Mouse (Mus musculus) urinary bladder, postnatal 4 days (tissue): ENCODE measurements at regions not wholly inside any gene's neighbourhood (a gene's known extent, or its start where the extent isn't known, plus 50 kb on each side); places are given as distances from the start of the nearest gene placed in this dataset.

Source experiments
- DNase-seq, 2 experiments: peaks; one replicate each; pipeline ENCODE4 v3.0.0; 2021 to 2022; ENCODE audit warnings: low spot score in 2 of 2

DNA sequence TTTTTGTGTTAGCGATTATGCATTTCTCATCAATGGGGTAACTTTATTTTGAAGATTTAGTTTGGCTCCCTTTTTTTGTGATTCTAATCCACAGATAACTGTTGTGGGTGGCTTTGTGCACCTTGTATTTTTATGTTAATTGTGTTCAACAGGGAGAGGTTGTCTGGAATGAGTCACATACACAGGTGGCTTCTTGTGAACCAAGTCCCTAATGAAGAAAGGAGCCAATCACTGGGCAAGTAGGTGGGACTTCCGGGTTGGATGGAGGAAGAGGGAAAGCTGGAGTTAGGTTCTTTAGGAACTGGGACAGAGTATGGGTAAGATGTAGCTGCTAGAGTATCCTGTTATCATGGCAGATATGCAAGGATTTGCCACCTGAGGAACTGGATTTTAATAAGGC lies 925.2 kb downstream of the Flrt2 start:
- no peak for DNase-seq
